Mouse (Mus musculus) forebrain, postnatal 0 days (tissue): ENCODE measurements around the gene Ccl22. TPM values are rescaled to one million over a fixed set of nuclear protein-coding genes. Genes with fewer than 3 reads are reported as not detected.

Experiments used
- ATAC-seq: fragments of 200-750 bp; cut with Nextera tagmentation; 2 replicates; pipeline ENCODE4 v1.8.0; 2017; ENCODE audit warnings: mild to moderate bottlenecking, moderate library complexity
- DNase-seq: peaks from one replicate; pipeline ENCODE4 v3.0.0-alpha.2; 2015
- H3K27ac ChIP-seq: fragments of 300-500 bp; sonication (generic); 2 replicates; pipeline ENCODE4 v1.5.1; 2014; ENCODE audit warnings: low read depth, mild to moderate bottlenecking, antibody characterized with exemption, low read length, moderate library complexity, mixed read lengths
- H3K27me3 ChIP-seq: fragments of 300-500 bp; sonication (generic); 2 replicates; pipeline ENCODE4 v1.6.1; 2014; ENCODE audit warnings: mild to moderate bottlenecking, low read length, mixed read lengths; ENCODE audit not compliant: insufficient read depth
- H3K36me3 ChIP-seq: fragments of 300-500 bp; sonication (generic); 2 replicates; pipeline ENCODE4 v1.6.1; 2014; ENCODE audit warnings: mild to moderate bottlenecking, moderate library complexity; ENCODE audit not compliant: insufficient read depth
- H3K4me1 ChIP-seq: fragments of 300-500 bp; sonication (generic); 2 replicates; pipeline ENCODE4 v1.6.1; 2014; ENCODE audit warnings: antibody characterized with exemption; ENCODE audit not compliant: insufficient read depth
- H3K4me2 ChIP-seq: fragments of 300-500 bp; sonication (generic); 2 replicates; pipeline ENCODE4 v1.6.1; 2014; ENCODE audit warnings: low read depth, mild to moderate bottlenecking, moderate library complexity
- H3K4me3 ChIP-seq: fragments of 300-500 bp; sonication (generic); 2 replicates; pipeline ENCODE4 v1.5.1; 2014; ENCODE audit warnings: low read depth, low read length, mixed read lengths
- H3K9ac ChIP-seq: fragments of 300-500 bp; sonication (generic); 2 replicates; pipeline ENCODE4 v1.6.1; 2014; ENCODE audit warnings: mild to moderate bottlenecking
- H3K9me3 ChIP-seq: fragments of 300-500 bp; sonication (generic); 2 replicates; pipeline ENCODE4 v1.6.1; 2016; ENCODE audit warnings: low read length
- CTCF ChIP-seq: sonication (generic); IDR thresholded peaks from 2 replicates; pipeline ENCODE4 v1.5.1; 2016; ENCODE audit warnings: antibody characterized with exemption, control low read depth, low read depth
- WGBS: fragments of 180-500 bp; shearing (Covaris S2); extraction: QIAGEN DNeasy Blood & Tissue Kit; methylation state at CpG from one replicate; pipeline ENCODE4 v1.1.7; 2014; 5-methylcytosine and 5-hydroxymethylcytosine counted together
- polyA plus RNA-seq: library from polyadenylated mRNA; unstranded; fragments of >200 nt; fragmentation: Nextera tagmentation; extraction: Ambion mirVana; gene quantifications from 2 replicates; pipeline ENCODE4 v1.2.1, GENCODE M21; 2015
- total RNA-seq: library from RNA; depleted of rRNA; stranded (reverse); fragments of >200 nt; gene quantifications from 2 replicates; pipeline ENCODE4 v1.2.3, GENCODE M21; 2014

Ccl22 gene
- total and polyA plus RNA-seq, 2 experiments from 2014 or later, result 0.15 TPM; not detected in 1

GRCm38 (mm10) chr8:94770945-94771344, 25.6 kb downstream of the Ccl22 start:
- H3K9me3 ChIP-seq, result no peaks in the 10 kb centered on the region
- ATAC-seq, result no peak
- H3K4me2 ChIP-seq, result no peak overlapping the region
- whole genome bisulfite sequencing, result 13% methylated on average over 6 of the region's 6 CpGs
- H3K27me3 ChIP-seq, result no peaks in the 10 kb centered on the region
- no peak overlapping the region for H3K9ac ChIP-seq
- no peak for TF ChIP-seq CTCF
- H3K4me1 ChIP-seq, result peaks cover 9% of the 10 kb centered on the region; the same call in 1 of the 2 replicates
- no peak overlapping the region for H3K4me3 ChIP-seq
- H3K27ac ChIP-seq, result no peak overlapping the region
- H3K36me3 ChIP-seq, result no peaks in the 10 kb centered on the region
- peak; percentile 43 for DNase-seq

- peak within 1 kb of the TSS; percentile 76 for H3K27ac ChIP-seq
- H3K4me2 ChIP-seq, result peak within 1 kb of the TSS; percentile 83
- H3K27me3 ChIP-seq, result no peaks in the 10 kb centered on the region
- no peak for TF ChIP-seq CTCF
- WGBS, result under 1% methylated on average over 38 of the region's 38 CpGs
- DNase-seq (peak; percentile 88), ATAC-seq (peak; percentile 89)
- peaks cover 9% of the 10 kb centered on the region; the same call in 1 of the 2 replicates for H3K4me1 ChIP-seq
- H3K9ac ChIP-seq, result peak within 1 kb of the TSS; percentile 81
- no peaks in the 10 kb centered on the region for H3K9me3 ChIP-seq
- H3K36me3 ChIP-seq, result no peaks in the 10 kb centered on the region
- H3K4me3 ChIP-seq, result peak within 1 kb of the TSS; percentile 61
Measured at GRCm38 (mm10) chr8:94771941-94772670, 26.7 kb downstream of the Ccl22 start, which contains the start of gene Cx3cl1. Gene Cx3cl1 (plus strand): TSS chr8:94772009.

- H3K9me3 ChIP-seq, result no peaks in the 10 kb centered on the region
- peak overlapping the region; percentile 81 for H3K9ac ChIP-seq
- no peak for DNase-seq
- peak overlapping the region; percentile 83 for H3K4me2 ChIP-seq
- H3K4me3 ChIP-seq, result peak overlapping the region; percentile 61
- WGBS, result 46% methylated on average over 6 of the region's 6 CpGs
- ATAC-seq, result no peak
- H3K27me3 ChIP-seq, result no peaks in the 10 kb centered on the region
- H3K36me3 ChIP-seq, result no peaks in the 10 kb centered on the region
- H3K27ac ChIP-seq, result no peak overlapping the region
- no peak for TF ChIP-seq CTCF
- H3K4me1 ChIP-seq, result peaks cover 9% of the 10 kb centered on the region; the same call in 1 of the 2 replicates
Measured at GRCm38 (mm10) chr8:94773048-94773447, 27.7 kb downstream of the Ccl22 start.

- Histone ChIP-seq H3K4me2 (peak overlapping the region; percentile 83), H3K9me3 (no peaks in the 10 kb centered on the region), H3K27me3 (no peaks in the 10 kb centered on the region), H3K27ac (peak overlapping the region; percentile 41; the same call in 1 of the 2 replicates), H3K9ac (peak overlapping the region; percentile 81), H3K4me3 (peak overlapping the region; percentile 61), H3K4me1 (peaks cover 9% of the 10 kb centered on the region; the same call in 1 of the 2 replicates), H3K36me3 (no peaks in the 10 kb centered on the region)
- DNase-seq (peak; percentile 61), ATAC-seq (peak; percentile 36)
- no peak for TF ChIP-seq CTCF
- WGBS, result 16% methylated on average over 12 of the region's 12 CpGs
Measured at GRCm38 (mm10) chr8:94773700-94774171, 28.3 kb downstream of the Ccl22 start.

GRCm38 (mm10) chr8:94774601-94775000, 29.2 kb downstream of the Ccl22 start:
- WGBS, result 93% methylated on average over 1 of the region's 1 CpGs
- ATAC-seq (no peak), DNase-seq (no peak)
- Histone ChIP-seq H3K27ac (no peak overlapping the region), H3K9me3 (no peaks in the 10 kb centered on the region), H3K36me3 (0 out of 2 replicates have a peak, but pooled peaks cover under 1% of the 10 kb centered on the region), H3K9ac (no peak overlapping the region), H3K4me2 (no peak overlapping the region), H3K4me1 (peaks cover 9% of the 10 kb centered on the region; the same call in 1 of the 2 replicates), H3K4me3 (no peak overlapping the region), H3K27me3 (no peaks in the 10 kb centered on the region)
- TF ChIP-seq CTCF, result no peak

GRCm38 (mm10) chr8:94776346-94776745, 31.0 kb downstream of the Ccl22 start:
- TF ChIP-seq CTCF, result no peak
- Histone ChIP-seq H3K9me3 (no peaks in the 10 kb centered on the region), H3K36me3 (peaks cover 5% of the 10 kb centered on the region; the same call in 1 of the 2 replicates), H3K4me2 (no peak overlapping the region), H3K4me1 (peaks cover 9% of the 10 kb centered on the region; the same call in 1 of the 2 replicates), H3K9ac (no peak overlapping the region), H3K27ac (no peak overlapping the region), H3K4me3 (no peak overlapping the region), H3K27me3 (no peaks in the 10 kb centered on the region)
- no peak for DNase-seq
- no peak for ATAC-seq
- 84% methylated on average over 2 of the region's 2 CpGs for WGBS

- Histone ChIP-seq H3K4me3 (no peak overlapping the region), H3K9ac (no peak overlapping the region), H3K27ac (no peak overlapping the region), H3K27me3 (no peaks in the 10 kb centered on the region), H3K4me2 (no peak overlapping the region), H3K4me1 (peaks cover 9% of the 10 kb centered on the region; the same call in 1 of the 2 replicates), H3K9me3 (no peaks in the 10 kb centered on the region), H3K36me3 (peaks cover 5% of the 10 kb centered on the region; the same call in 1 of the 2 replicates)
- ATAC-seq (no peak), DNase-seq (no peak)
- no peak for TF ChIP-seq CTCF
- 61% methylated on average over 10 of the region's 10 CpGs for WGBS
Measured at GRCm38 (mm10) chr8:94778036-94778435, 32.6 kb downstream of the Ccl22 start.
